Mouse (Mus musculus) cerebellum, adult 2 months (tissue): ENCODE data around the gene Fbxl20. TPM values are rescaled to one million over a fixed set of nuclear protein-coding genes. Genes with fewer than 3 reads are reported as not detected.
A peak's percentile ranks its signal among the peaks of the same experiment; 100 is the strongest.

Experiments used
- DNase-seq, 2 experiments: peaks; one replicate each; pipeline ENCODE4 v3.0.0; 2021
- H3K27ac ChIP-seq: fragments of 200-500 bp; 2 replicates; pipeline ENCODE4 v1.5.1; 2012; ENCODE audit warnings: low read length, control low read depth, inconsistent platforms; ENCODE audit not compliant: insufficient read depth
- H3K27me3 ChIP-seq: fragments of 200-500 bp; 2 replicates; pipeline ENCODE4 v1.6.1; 2012; ENCODE audit warnings: inconsistent platforms, mild to moderate bottlenecking, low read length, moderate library complexity; ENCODE audit not compliant: control insufficient read depth, insufficient read depth
- H3K4me1 ChIP-seq: fragments of 200-500 bp; 2 replicates; pipeline ENCODE4 v1.6.1; 2011; ENCODE audit warnings: low read length; ENCODE audit not compliant: control insufficient read depth, insufficient read depth
- H3K4me3 ChIP-seq: fragments of 200-500 bp; replicated peaks from 2 replicates; pipeline ENCODE3; 2011; ENCODE audit warnings: mild to moderate bottlenecking, low read depth, low read length, control low read depth; ENCODE audit not compliant: insufficient read depth
- CTCF ChIP-seq: fragments of 200-500 bp; IDR thresholded peaks from 2 replicates; pipeline ENCODE4 v1.5.1; 2011; ENCODE audit warnings: low read depth, mild to moderate bottlenecking, control low read depth, low read length, moderate library complexity, borderline replicate concordance; ENCODE audit not compliant: insufficient read depth
- POLR2A ChIP-seq: fragments of 200-500 bp; IDR thresholded peaks from 2 replicates; pipeline ENCODE4 v1.6.1; 2011; ENCODE audit warnings: low read length, control low read depth, borderline replicate concordance; ENCODE audit not compliant: insufficient read depth
- WGBS: fragments of 180-500 bp; shearing (Covaris S2); methylation state at CpG from one replicate; pipeline ENCODE4 v1.1.7; 2018; 5-methylcytosine and 5-hydroxymethylcytosine counted together
- polyA plus RNA-seq: library from polyadenylated mRNA; depleted of rRNA; stranded (reverse); fragments of >200 nt; gene quantifications from 2 replicates; pipeline ENCODE4 v1.2.3, GENCODE M21; 2012

The Fbxl20 gene
- polyA plus RNA-seq, 1 experiment, result 23.0 TPM

DNA sequence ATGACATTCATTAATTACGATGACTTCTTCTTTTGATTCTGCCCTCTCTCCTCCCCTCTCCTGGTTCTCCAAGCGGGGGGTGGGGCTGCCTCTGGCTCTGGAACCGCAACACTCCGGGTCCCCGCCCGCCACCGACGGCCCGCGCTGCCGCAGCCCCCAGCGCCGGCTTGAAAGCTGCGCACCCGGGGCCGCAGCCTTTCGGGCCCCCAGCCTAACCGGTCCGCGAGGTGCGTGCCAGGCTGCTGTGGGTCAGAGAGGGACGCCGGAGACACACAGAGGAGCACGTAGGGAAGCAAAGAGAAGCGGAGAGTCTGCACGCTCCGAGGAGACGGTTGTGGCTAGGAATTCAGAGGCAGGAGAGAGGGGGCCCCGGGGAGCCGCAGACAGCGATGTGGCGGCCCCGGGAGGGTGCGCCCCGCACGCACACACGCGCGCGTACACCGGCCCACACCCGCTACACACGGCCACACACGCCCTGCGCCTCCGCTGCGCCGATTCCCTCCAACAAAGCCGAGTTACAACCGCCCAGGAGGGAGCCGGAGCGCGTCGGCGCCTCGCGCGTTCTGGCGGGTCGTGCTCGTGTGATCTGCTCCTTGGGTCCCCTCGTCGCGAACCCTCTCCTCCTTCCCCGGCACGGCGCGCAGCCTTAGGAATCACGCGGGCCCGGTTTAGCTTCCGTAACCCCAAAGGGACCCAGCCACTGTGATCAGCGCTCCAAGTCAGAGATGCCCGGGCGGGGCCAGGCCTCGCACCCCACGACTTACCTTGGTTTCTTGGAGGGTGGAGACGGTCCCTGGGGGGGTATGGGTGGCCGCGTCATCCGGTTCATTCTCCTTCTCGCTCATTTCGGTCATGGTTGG is 97.8 kb downstream of the Fbxl20 start:
- under 1% methylated on average over 80 of the region's 83 CpGs for WGBS
- peaks cover 13% of the 10 kb centered on the region for H3K4me1 ChIP-seq
- no peak overlapping the region for H3K27ac ChIP-seq
- H3K4me3 ChIP-seq, result peak overlapping the region; percentile 51
- H3K27me3 ChIP-seq, result no peaks in the 10 kb centered on the region; the same call in 1 of the 2 replicates
- DNase-seq, result peak in 1 of 2 experiments; percentile 45
- no peak for TF ChIP-seq POLR2A
- TF ChIP-seq CTCF, result no peak

DNA sequence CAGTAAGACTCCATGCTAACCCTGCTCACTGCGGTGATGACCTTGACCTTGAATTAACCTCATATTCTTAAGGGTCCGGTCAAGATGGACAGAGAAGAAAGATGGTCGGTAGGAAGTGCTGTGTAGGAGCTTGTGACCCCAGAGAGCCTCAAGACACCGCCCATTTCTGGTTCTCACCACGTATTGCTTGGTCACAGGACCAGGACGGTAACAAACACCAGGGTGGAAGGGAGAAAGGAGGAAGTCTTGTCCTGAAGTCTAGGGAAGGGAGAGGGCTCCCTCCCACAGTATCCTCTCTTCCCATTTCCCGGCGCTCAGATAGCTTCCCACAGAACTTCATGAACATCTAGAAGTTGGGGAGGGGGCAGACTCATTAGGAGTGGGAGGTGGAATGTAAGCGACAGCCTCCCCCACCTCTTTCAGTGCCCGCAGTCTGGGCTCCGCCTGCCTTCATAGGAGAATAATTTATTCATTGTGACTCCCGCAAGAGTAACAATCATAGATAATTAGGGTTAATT is 98.5 kb downstream of the Fbxl20 start:
- 38% methylated on average over 12 of the region's 12 CpGs for WGBS
- no peak for DNase-seq

DNA sequence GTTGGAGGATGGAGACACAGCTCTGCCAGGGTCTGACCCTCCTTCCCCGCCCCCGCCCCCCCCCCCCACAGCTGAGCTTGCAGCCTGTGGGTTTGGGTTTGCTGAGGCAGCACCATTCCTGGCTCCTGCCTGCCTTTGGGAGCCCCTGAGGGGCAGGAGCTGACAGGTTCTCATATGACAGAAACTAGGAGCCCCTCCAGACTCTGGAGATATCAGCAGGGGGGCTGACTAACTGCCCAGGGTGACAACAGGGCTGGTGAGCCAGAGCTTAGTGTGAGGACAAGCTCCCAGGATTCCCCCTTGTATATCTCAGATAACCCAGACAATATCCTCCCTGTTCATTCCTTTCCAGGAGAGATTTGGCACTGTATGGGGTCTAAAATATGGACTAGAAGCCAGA is 99.3 kb downstream of the Fbxl20 start:
- Histone ChIP-seq H3K27ac (no peak overlapping the region), H3K27me3 (no peaks in the 10 kb centered on the region; the same call in 1 of the 2 replicates), H3K4me3 (no peak overlapping the region), H3K4me1 (peaks cover 20% of the 10 kb centered on the region)
- DNase-seq, result no peak
- TF ChIP-seq POLR2A, result no peak
- no peak for TF ChIP-seq CTCF
- 7% methylated on average over 2 of the region's 2 CpGs for WGBS

More for the DNA sequence above, 98.5 kb downstream of the Fbxl20 start:
- Histone ChIP-seq H3K27ac (no peak overlapping the region), H3K27me3 (no peaks in the 10 kb centered on the region; the same call in 1 of the 2 replicates), H3K4me3 (peak overlapping the region; percentile 51), H3K4me1 (peaks cover 16% of the 10 kb centered on the region)
- no peak for TF ChIP-seq POLR2A
- no peak for TF ChIP-seq CTCF

DNA sequence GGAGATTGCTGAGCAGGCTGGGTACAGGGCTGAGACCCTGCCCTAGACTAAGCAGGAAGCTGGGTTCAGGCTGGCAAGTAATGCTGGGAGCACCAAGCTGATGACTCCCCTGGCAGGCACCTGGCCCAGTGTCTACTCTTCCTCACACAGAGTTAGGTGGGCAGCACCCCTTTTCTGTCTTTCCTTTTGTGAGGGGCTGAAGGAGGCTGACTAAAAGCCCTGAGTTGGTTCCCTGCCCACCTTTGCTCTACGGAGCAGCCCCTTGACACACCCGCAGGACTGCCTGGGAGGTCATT is 99.7 kb downstream of the Fbxl20 start:
- no peak for DNase-seq
- TF ChIP-seq POLR2A (no peak), CTCF (no peak)
- Histone ChIP-seq H3K4me3 (no peak overlapping the region), H3K27me3 (no peaks in the 10 kb centered on the region; the same call in 1 of the 2 replicates), H3K27ac (no peak overlapping the region), H3K4me1 (peaks cover 20% of the 10 kb centered on the region)
- 49% methylated on average over 2 of the region's 2 CpGs for WGBS

DNA sequence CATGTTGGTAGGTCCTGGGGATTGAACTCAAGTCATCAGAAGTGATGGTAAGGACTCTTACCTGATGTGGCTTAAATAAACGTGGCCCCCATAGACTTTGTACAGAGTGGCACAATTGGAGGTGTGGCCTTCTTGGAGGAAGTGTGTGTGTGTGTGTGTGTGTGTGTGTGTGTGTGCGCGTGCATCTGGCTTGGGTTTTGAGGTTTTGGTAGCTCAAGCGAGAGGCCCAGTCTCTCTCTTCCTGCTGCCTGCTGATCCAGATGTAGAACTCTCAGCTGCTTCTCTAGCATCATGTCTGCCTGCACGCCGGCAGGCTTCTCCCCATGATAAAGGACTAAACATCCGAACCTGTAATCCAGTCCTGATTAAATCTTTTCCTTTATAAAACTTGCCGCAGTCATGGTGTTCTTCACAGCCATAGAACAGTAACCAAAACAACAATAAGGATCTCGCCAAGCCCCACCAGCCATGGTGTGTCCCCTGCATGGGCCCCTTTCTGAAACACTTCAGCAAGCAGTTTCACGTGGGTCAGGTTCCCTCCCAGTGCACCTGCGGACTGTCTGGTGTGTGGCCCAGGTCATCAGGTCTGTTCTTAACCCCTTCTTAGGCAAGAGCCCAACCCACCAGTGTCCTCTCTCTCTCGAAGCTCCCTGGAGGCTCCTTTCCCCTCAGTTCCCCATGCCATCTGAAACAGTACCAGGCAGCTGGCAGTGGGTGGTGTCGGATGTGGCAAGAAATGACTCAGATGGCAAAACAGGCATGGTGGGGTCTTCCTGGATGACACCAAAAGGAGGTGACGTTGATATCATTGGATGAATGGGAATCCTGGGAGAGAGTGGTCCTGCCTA is 100.3 kb downstream of the Fbxl20 start:
- 87% methylated on average over 14 of the region's 14 CpGs for WGBS
- H3K27ac ChIP-seq, result no peak overlapping the region
- no peak overlapping the region for H3K4me3 ChIP-seq
- no peak for DNase-seq
- no peaks in the 10 kb centered on the region; the same call in 1 of the 2 replicates for H3K27me3 ChIP-seq
- no peak for TF ChIP-seq POLR2A
- TF ChIP-seq CTCF, result no peak
- H3K4me1 ChIP-seq, result peaks cover 20% of the 10 kb centered on the region

DNA sequence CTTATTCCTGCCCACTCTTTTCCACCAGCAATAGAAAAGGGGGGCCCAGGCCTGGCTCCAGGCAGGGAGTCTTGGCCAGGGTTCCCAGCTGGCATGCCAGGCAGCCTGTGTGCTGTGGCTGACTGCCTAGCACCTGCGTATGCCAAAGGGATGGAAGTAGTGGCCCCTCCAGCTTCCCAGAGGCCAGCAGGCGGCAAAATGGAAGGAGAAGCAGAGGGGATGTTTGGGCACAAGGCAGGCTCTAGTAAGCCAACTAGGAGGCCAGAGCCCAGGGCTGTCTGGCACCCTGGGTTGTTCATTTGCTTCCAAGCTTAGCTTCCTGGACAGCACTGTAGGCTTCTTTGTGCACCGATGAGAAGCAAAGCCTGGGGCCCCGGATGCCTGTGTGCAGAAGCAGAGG is 102.5 kb downstream of the Fbxl20 start:
- Histone ChIP-seq H3K27ac (0 out of 2 replicates have a peak overlapping the region, but pooled peaks have one; percentile 6), H3K27me3 (no peaks in the 10 kb centered on the region; the same call in 1 of the 2 replicates), H3K4me3 (no peak overlapping the region), H3K4me1 (peaks cover 20% of the 10 kb centered on the region)
- TF ChIP-seq CTCF, result no peak
- no peak for TF ChIP-seq POLR2A
- 4% methylated on average over 4 of the region's 4 CpGs for WGBS
- peak; percentile 86 to 89 for DNase-seq

DNA sequence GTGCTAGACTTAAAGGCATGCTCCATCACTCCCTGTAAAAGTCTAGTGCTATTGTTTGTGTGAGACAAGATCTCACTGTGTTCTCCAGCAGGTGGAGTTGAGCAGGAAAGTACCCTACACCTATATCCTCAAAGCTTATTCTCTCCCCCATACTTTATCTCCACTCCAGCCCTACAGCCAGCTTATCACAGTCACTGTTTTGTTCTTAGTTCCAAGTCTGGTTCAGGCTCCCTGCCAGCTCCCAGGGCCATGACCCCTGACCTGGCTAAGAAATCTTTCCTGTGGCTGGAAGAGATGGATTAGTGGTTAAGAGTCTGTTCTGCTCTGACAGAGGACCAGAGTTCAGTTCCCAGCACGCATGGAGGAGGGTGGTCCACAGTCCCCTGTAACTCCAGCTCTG is 103.7 kb downstream of the Fbxl20 start:
- peak in 1 of 2 experiments; percentile 10 for DNase-seq
- no peaks in the 10 kb centered on the region; the same call in 1 of the 2 replicates for H3K27me3 ChIP-seq
- H3K27ac ChIP-seq, result no peak overlapping the region
- TF ChIP-seq POLR2A (no peak), CTCF (no peak)
- 97% methylated on average over 1 of the region's 1 CpGs for WGBS
- no peak overlapping the region for H3K4me3 ChIP-seq
- peaks cover 20% of the 10 kb centered on the region for H3K4me1 ChIP-seq
